Mouse (Mus musculus) CD8-positive naive resting alpha-beta T cell, adult 57 days (primary cell): ENCODE results near the gene Klhl41. TPM values are rescaled to one million over a fixed set of nuclear protein-coding genes. Genes with fewer than 3 reads are reported as not detected.

Source experiments
- total RNA-seq: library from RNA; stranded (reverse); gene quantifications from one replicate; pipeline ENCODE4 v1.2.4, GENCODE M21; 2023

Gene Klhl41
- total RNA-seq, result 0.64 TPM

GRCm38 (mm10) chr2:69669853-69670252, at the start of gene Klhl41:
Gene Klhl41 (plus strand): TSS chr2:69670120.

GRCm38 (mm10) chr2:69646726-69647490, 23.0 kb upstream of the Klhl41 start, which contains the start of gene Bbs5:
Gene Bbs5 (plus strand): TSS chr2:69647171.

GRCm38 (mm10) chr2:69712981-69713625, 43.2 kb downstream of the Klhl41 start, which contains the start of gene Fastkd1:
Gene Fastkd1 (minus strand): TSS chr2:69713516.

GRCm38 (mm10) chr2:69722273-69722649, 52.3 kb downstream of the Klhl41 start, which contains the start of gene Ppig:
Gene Ppig (plus strand): TSS chr2:69722545.

Other genes with a start within 250 kb of the Klhl41 start
- not detected for gene Lrp2, start 84.1 kb upstream of the Klhl41 start, total RNA-seq
- 1.2 TPM for gene Bbs5, start 22.9 kb upstream of the Klhl41 start, total RNA-seq
- 18.5 TPM for gene Fastkd1, start 43.4 kb downstream of the Klhl41 start, total RNA-seq
- 88.9 TPM for gene Ppig, start 52.4 kb downstream of the Klhl41 start, total RNA-seq
- 4.1 TPM for gene Ccdc173, start 119.5 kb downstream of the Klhl41 start, total RNA-seq
- 22.1 TPM for gene Phospho2, start 119.5 kb downstream of the Klhl41 start, total RNA-seq
- not detected for gene Klhl23, start 151.8 kb downstream of the Klhl41 start, total RNA-seq
- gene Ssb, start 191.4 kb downstream of the Klhl41 start, total RNA-seq, result 190 TPM
- 17.8 TPM for gene Mettl5, start 215.5 kb downstream of the Klhl41 start, total RNA-seq
- 58.9 TPM for gene Ubr3, start 227.1 kb downstream of the Klhl41 start, total RNA-seq